Mouse (Mus musculus) splenic B cell, adult 2 months (primary cell): ENCODE measurements around the gene Zfr.
"Not testable (repeated sequence)": the region's sequence is repeated elsewhere in the genome, so short reads cannot be mapped to it uniquely, and the experiment has no call there.

Experiments
- DNase-seq: peaks from one replicate; pipeline ENCODE4 v3.0.0-alpha.2; 2011; ENCODE audit warnings: low read depth, low spot score
- H3K27me3 ChIP-seq: 2 replicates; pipeline ENCODE4 v1.6.1; 2012; ENCODE audit warnings: mild to moderate bottlenecking, low read length, moderate library complexity, mixed read lengths; ENCODE audit not compliant: control insufficient read depth, poor library complexity, insufficient read depth, severe bottlenecking
- H3K36me3 ChIP-seq: 2 replicates; pipeline ENCODE4 v1.6.1; 2012; ENCODE audit warnings: mild to moderate bottlenecking, low read length, moderate library complexity, mixed read lengths; ENCODE audit not compliant: control insufficient read depth, poor library complexity, insufficient read depth, severe bottlenecking

Gene Zfr

DNA sequence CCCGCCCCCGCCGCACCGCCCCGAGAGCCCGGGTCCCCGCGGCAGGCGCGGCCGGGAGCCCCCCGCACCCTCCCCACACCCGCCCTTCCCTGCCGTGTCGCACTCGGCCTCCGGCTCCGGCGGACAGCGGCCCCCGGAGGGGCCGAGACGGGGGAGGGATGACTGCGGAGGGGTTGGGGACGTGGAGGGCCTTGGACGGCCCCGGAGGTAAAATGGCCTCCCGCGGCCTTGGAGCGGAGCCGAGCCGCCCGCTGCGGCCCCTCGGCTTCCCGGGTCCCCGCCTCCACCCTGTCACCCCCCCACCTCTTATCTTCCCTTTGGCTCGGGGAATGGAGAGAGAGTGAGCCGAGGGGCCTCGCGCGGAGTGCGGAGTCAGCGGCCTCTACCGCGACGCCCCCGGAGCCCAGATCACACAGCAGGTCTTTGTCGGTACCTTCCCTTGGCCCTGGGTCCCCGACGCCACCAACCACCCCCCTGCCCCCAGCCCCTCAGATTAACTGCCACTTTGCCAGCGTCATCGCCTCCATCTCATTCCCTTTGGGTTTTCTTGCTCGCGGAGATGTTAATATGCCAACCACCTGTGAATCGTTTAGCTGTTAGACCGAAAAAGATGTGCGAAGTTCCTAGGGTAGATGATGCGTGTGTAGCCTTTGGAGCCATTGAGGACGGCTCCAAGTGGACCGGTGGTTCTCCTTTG is 949 bp downstream of the Zfr start:
- Histone ChIP-seq H3K36me3 (no peaks in the 10 kb centered on the region), H3K27me3 (no peaks in the 10 kb centered on the region; the same call in 1 of the 2 replicates)
- peak; percentile 43 for DNase-seq

DNA sequence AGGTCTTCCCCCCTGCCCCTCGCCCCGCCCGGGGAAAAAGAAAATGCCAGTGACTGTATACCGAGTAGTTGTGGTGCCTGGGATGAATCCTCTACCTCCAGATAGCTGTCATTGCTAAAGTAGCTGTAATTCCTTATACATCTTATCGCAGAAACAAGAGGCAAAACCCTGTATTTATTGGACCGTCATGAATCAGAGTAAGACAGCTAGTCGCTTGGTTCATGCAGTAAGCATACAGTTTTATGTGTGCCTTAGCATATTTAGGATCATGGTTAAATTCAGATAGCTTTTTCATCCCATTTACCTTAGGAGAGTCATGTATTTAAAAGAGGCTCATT is 1.5 kb downstream of the Zfr start:
- no peak for DNase-seq
- H3K36me3 ChIP-seq: no peaks in the 10 kb centered on the region
- H3K27me3 ChIP-seq: no peaks in the 10 kb centered on the region; the same call in 1 of the 2 replicates

DNA sequence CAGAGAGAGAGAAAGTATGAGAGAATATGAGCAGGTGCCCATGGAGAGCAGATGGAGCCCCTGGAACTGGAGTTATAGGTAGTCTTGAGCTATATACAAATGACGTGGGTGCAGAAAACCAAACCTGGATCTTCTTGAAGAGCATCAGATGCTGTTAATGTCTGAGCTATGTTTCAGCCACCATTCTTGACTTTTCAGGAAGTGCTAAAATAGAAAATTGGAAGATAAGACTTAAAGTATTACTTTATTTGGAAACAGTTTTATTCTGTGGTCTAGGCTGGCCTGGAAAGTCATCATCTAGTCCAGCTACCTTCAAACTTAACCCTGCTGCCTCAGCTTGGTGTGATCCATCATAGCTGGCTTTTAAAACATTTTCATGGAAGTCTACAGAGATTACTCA is 7.3 kb downstream of the Zfr start:
- Histone ChIP-seq H3K27me3 (no peaks in the 10 kb centered on the region), H3K36me3 (no peaks in the 10 kb centered on the region; the same call in 1 of the 2 replicates)
- no peak for DNase-seq

DNA sequence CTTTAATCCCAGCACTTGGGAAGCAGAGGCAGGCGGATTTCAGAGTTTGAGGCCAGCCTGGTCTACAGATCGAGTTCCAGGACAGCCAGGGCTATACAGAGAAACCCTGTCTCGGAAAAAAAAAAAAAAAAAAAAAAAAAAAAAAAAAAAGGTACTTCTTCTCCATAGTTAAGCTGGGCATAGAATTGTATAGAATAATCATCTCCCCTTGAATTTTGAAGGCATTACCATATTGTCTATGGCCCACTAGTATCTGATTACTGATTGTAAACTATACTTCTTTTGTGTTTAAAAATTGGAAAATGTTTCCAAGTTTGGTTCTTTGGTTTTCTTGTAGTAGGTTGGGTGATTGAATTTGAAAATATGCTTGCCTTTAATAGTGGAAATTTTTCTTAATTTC is 13.2 kb downstream of the Zfr start:
- not testable (repeated sequence) for H3K27me3 ChIP-seq, DNase-seq, H3K36me3 ChIP-seq

DNA sequence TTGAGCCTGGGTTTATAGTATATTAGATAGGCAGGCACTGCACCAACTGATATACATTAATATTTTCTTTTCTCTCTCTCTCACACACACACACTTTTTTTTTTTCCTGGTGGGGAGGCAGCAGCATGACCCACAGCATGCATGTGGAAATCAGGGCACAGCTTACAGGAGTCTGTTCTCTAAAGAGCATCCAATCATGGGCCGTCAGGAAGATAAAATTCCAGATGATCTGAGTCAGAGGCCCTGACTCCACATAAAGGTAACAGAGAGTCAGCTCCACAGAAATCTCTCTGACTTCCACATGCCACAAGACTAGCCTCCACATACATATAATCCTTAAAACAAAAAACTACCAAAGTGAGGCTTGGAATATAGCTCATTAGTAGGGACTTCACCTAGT is 16.9 kb downstream of the Zfr start:
- no peak for DNase-seq
- H3K36me3 ChIP-seq: no peaks in the 10 kb centered on the region
- H3K27me3 ChIP-seq: no peaks in the 10 kb centered on the region

DNA sequence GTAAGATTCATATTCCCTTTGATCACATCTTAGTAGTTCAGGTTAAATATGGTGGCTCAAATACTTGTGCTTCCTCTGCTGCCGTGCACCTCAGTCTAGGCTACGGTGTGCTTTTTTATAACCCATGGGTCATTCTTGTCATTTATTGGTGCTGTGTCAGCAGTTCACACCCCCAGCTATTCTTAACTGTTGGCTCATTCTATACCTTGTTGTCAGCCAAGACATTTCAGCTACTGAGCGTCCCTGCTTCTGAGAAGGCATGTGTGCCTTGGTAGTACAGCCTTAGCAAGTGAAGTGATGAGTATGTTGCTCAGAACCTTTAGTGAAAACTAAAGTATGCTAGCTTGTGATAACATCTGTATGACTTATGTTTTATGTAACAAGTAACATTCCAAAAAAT is 17.7 kb downstream of the Zfr start:
- H3K27me3 ChIP-seq: no peaks in the 10 kb centered on the region
- no peak for DNase-seq
- peaks cover 1% of the 10 kb centered on the region; the same call in 1 of the 2 replicates for H3K36me3 ChIP-seq

DNA sequence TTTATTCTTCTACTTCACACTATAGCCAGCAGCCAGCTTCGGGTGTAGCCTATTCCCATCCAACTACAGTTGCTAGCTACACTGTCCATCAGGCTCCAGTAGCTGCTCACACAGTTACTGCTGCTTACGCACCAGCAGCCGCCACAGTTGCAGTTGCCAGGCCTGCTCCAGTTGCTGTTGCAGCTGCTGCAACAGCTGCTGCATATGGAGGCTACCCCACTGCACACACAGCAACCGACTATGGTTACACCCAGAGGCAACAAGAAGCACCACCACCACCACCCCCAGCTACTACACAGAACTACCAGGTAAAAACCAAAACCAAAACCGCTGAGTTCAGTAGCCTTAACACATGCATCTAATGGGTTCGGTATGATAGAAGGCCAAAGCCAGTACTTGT is 18.7 kb downstream of the Zfr start:
- DNase-seq: no peak
- peaks cover 2% of the 10 kb centered on the region; the same call in 1 of the 2 replicates for H3K36me3 ChIP-seq
- no peaks in the 10 kb centered on the region for H3K27me3 ChIP-seq

DNA sequence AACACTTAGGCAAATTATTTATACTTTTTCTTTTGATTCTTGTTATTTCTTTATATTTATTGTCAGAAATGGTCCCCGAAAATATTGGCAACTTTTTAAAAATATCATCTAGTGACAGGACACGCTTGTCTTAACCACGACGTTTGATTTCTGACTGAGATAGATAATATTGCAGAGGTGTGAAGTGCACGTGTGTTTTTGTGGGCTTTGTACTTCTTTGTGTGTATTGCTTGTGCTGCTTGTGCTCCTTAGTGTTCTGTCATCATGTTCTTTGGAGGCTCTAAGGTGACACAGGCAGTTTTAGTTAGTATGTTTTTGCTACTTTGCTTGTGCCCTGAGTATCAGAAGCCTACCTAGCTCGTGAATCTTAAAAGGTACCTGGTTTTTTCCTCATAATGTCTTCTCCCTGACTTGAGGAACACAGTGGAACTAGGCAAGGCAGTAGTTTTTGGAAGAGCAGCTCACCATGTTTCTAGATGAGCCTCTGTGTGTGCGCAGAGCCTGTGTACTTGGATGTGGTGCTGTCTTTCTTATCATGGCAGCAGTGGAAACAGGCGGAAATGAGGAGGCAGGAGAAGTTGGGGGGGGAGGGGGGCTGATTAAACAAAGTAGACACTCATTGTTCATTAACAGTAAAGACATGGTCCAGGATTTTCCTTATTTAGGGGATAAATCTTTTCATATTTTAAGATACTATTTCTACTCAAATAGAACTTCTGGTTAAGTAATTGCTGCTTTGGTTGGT is 23.5 kb downstream of the Zfr start:
- Histone ChIP-seq H3K27me3 (no peaks in the 10 kb centered on the region), H3K36me3 (peaks cover 4% of the 10 kb centered on the region; the same call in 1 of the 2 replicates)
- DNase-seq: no peak

DNA sequence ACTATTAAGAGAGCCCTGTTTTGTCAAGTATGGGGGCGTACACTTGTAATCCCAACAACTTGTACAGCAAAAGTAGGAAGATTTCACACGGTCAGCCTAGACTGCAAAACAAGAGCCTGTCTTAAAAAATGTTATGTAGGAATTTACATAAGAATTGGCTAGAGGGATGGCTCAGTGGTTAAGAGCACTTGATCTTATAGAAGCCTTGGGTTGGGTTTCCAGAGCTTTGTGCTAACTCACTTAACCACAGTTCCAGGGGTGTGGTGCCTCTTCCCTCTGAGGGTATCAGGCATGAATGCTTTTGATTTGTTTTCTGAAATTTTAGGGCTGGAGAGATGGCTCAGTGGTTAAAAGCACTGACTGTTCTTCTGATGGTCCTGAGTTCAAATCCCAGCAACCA is 29.8 kb downstream of the Zfr start:
- DNase-seq: no peak
- H3K36me3 ChIP-seq: peaks cover 11% of the 10 kb centered on the region
- H3K27me3 ChIP-seq: no peaks in the 10 kb centered on the region

DNA sequence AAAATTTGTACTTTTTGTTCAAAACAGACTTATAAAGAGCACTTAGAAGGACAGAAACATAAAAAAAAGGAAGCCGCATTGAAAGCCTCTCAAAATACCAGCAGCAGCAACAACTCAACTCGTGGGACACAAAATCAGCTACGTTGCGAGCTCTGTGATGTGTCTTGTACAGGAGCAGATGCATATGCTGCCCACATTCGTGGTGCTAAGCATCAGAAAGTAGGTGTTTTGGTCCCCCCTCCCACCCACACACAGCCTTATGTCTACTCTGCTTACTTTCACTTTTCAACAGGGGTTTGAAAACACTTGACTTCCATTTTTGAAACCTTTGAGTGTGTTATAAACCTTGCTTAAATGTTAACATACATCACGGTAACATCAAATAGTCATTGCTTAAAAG is 31.9 kb downstream of the Zfr start:
- Histone ChIP-seq H3K27me3 (no peaks in the 10 kb centered on the region), H3K36me3 (peaks cover 11% of the 10 kb centered on the region)
- no peak for DNase-seq

DNA sequence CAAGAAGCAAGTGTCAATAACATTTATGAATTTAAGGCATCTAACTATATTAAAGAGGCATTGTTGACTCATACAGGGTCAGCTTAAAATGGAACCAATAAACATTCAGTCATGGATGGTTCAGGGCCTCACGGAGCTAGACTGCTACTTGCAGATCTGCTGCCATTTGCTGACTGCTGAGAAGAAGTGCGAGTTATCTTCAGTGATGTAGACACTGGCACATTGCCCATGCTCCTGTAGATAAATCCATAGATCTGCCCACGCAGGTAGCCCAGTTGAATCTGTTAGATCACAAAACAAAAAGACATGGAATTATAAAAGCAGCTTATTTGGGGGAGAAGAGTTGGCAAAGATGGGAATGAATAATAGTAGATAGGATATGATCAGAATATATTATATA is 36.1 kb downstream of the Zfr start:
- DNase-seq: no peak
- H3K36me3 ChIP-seq: peaks cover 7% of the 10 kb centered on the region; the same call in 1 of the 2 replicates
- no peaks in the 10 kb centered on the region for H3K27me3 ChIP-seq

DNA sequence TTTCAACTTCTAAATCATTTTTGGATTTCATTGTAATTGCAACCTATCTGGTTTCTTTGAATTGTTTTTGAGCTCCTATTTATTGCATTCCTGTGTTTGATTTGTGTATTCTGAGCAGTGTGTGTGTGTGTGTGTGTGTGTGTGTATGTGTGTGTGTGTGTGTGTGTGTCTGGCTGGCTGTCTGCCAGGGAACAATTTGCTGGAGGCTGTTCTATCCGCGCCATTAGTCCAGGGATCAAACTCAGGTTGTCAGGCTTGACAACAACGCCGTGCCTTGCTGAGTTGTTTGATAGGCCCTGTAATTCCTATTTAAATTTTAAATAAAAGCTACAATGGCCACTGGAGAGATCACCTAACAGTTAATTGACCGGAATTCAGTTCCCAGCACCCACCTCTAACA is 60.5 kb downstream of the Zfr start:
- DNase-seq: no peak
- H3K36me3 ChIP-seq: peaks cover 8% of the 10 kb centered on the region
- no peaks in the 10 kb centered on the region for H3K27me3 ChIP-seq

DNA sequence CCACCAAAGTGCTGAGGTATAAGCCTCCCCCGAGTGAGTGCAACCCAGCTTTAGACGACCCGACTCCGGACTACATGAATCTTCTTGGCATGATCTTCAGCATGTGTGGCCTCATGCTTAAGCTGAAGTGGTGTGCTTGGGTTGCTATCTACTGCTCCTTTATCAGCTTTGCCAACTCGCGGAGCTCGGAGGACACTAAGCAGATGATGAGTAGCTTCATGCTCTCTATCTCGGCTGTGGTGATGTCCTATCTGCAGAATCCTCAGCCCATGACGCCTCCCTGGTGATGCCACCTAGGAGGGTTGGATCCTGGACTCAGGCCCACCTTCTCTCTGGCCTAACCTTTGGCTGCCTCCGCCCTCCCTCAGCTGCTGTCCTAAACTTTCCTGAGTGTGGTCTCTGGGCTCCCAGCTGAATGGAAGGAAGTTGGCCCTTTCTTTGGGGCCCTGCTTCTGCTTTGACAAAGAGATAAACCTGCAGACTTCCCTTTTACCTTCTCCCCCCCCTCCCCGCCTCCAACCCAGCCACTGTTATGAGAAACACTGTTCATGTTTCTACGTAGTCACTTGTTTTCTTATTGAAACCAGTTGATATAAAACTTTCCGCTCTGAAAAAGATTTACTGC is 63.7 kb downstream of the Zfr start:
- H3K36me3 ChIP-seq, H3K27me3 ChIP-seq, DNase-seq: not testable (repeated sequence)

DNA sequence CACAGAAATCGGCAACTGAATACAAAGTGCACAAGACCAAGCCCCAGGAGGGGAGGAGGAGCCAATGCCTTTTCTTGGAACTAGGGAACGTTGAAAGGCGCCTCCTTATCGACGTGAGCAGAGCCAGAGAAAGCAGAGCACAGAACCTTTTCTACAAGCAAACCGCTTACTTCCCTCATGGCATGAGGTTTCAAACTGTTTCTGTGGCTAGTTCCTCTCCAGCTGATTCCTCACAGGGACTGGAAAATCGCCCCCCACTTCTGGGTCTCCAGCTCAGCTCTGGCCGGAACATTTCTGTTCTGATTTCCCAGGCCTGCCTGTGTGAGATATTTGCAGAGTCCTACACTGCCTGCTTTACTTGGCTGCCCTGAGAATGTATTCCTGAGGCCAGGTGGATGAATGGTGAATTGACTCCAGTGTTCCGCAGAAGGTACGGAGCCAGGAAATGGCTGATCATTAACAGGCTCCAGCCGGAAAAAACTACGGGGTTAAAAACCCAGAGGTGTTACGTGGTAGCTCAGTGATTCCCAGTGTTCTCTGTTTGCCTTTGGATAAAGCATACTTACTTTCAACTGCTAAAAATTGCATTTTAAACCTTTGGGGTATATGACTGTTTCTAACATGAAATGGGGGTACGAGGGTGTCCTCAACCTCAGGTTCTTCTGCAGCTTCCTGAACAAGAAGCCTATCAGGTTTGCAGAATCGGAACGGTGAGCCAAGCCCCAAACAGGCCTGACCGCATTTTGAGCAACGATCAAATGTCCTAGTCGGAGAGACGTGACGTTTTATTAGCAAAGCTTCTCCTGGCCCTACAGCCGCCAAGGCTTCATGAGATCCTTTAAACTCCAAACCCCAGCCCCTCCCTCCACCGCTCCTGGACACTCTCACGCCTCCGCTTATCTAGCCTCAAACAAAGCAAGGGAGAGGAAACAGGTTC is 76.5 kb downstream of the Zfr start:
- no peak for DNase-seq
- Histone ChIP-seq H3K27me3 (no peaks in the 10 kb centered on the region), H3K36me3 (no peaks in the 10 kb centered on the region)
